Mouse (Mus musculus): ENCODE results near the gene 6030408B16Rik. TPM values are rescaled to one million over a fixed set of nuclear protein-coding genes. Genes with fewer than 3 reads are reported as not detected.

Gene 6030408B16Rik
- polyA plus RNA-seq, 1 experiment from 2014 or later: 0.28 TPM

- H3K9me3 ChIP-seq: no peaks in the 10 kb centered on the region
- no peak overlapping the region for H3K27ac ChIP-seq
- H3K36me3 ChIP-seq (replicated peaks): peaks cover 6% of the 10 kb centered on the region; the same call in 1 of the 2 replicates
- H3K4me2 ChIP-seq: no peak overlapping the region
- peaks cover 9% of the 10 kb centered on the region for H3K4me1 ChIP-seq
- no peak overlapping the region for H3K4me3 ChIP-seq
- WGBS: 84% methylated on average over 3 of the region's 3 CpGs
- H3K27me3 ChIP-seq (replicated peaks): peaks cover 20% of the 10 kb centered on the region
- no peak for ATAC-seq (replicated peaks)
- H3K9ac ChIP-seq: no peak overlapping the region
Observed at GRCm38 (mm10) chr15:101271107-101271506, 21.9 kb upstream of the 6030408B16Rik start.

GRCm38 (mm10) chr15:101271513-101271912 lies 21.5 kb upstream of the 6030408B16Rik start:
- Histone ChIP-seq H3K27ac (no peak overlapping the region), H3K9me3 (no peaks in the 10 kb centered on the region), H3K4me3 (no peak overlapping the region), H3K4me2 (no peak overlapping the region), H3K9ac (no peak overlapping the region), H3K4me1 (peaks cover 6% of the 10 kb centered on the region), H3K27me3 (replicated peaks) (peaks cover 16% of the 10 kb centered on the region), H3K36me3 (replicated peaks) (peaks cover 6% of the 10 kb centered on the region; the same call in 1 of the 2 replicates)
- WGBS: 84% methylated on average over 15 of the region's 15 CpGs
- ATAC-seq (replicated peaks): no peak

GRCm38 (mm10) chr15:101274380-101274779 lies 18.6 kb upstream of the 6030408B16Rik start:
- Histone ChIP-seq H3K36me3 (replicated peaks) (peaks cover 6% of the 10 kb centered on the region; the same call in 1 of the 2 replicates), H3K4me2 (no peak overlapping the region), H3K27me3 (replicated peaks) (no peaks in the 10 kb centered on the region), H3K9me3 (no peaks in the 10 kb centered on the region), H3K4me1 (0 out of 2 replicates have a peak, but pooled peaks cover 3% of the 10 kb centered on the region), H3K27ac (no peak overlapping the region), H3K4me3 (no peak overlapping the region), H3K9ac (no peak overlapping the region)
- no peak for ATAC-seq (replicated peaks)
- WGBS: 84% methylated on average over 6 of the region's 6 CpGs

- Histone ChIP-seq H3K36me3 (replicated peaks) (peaks cover 6% of the 10 kb centered on the region; the same call in 1 of the 2 replicates), H3K27ac (no peak overlapping the region), H3K9ac (no peak overlapping the region), H3K4me3 (no peak overlapping the region), H3K4me1 (0 out of 2 replicates have a peak, but pooled peaks cover 3% of the 10 kb centered on the region), H3K9me3 (no peaks in the 10 kb centered on the region), H3K27me3 (replicated peaks) (no peaks in the 10 kb centered on the region), H3K4me2 (no peak overlapping the region)
- peak; percentile 50; the same call in 1 of the 2 replicates for ATAC-seq (replicated peaks)
- 11% methylated on average over 11 of the region's 11 CpGs for WGBS
Observed at GRCm38 (mm10) chr15:101277351-101277899, 15.6 kb upstream of the 6030408B16Rik start.

GRCm38 (mm10) chr15:101278589-101278988 lies 14.4 kb upstream of the 6030408B16Rik start:
- no peak overlapping the region for H3K4me3 ChIP-seq
- 56% methylated on average over 5 of the region's 5 CpGs for WGBS
- no peak for ATAC-seq (replicated peaks)
- no peak overlapping the region for H3K27ac ChIP-seq
- peaks cover 10% of the 10 kb centered on the region; the same call in 1 of the 2 replicates for H3K4me1 ChIP-seq
- H3K9ac ChIP-seq: no peak overlapping the region
- H3K27me3 ChIP-seq (replicated peaks): no peaks in the 10 kb centered on the region
- H3K36me3 ChIP-seq (replicated peaks): no peaks in the 10 kb centered on the region
- H3K9me3 ChIP-seq: no peaks in the 10 kb centered on the region
- no peak overlapping the region for H3K4me2 ChIP-seq

GRCm38 (mm10) chr15:101279430-101279999 lies 13.5 kb upstream of the 6030408B16Rik start:
- H3K9me3 ChIP-seq: no peaks in the 10 kb centered on the region
- peaks cover 11% of the 10 kb centered on the region; the same call in 1 of the 2 replicates for H3K4me1 ChIP-seq
- H3K4me3 ChIP-seq: no peak overlapping the region
- no peaks in the 10 kb centered on the region for H3K36me3 ChIP-seq (replicated peaks)
- no peak overlapping the region for H3K4me2 ChIP-seq
- no peaks in the 10 kb centered on the region for H3K27me3 ChIP-seq (replicated peaks)
- 67% methylated on average over 12 of the region's 12 CpGs for WGBS
- no peak for ATAC-seq (replicated peaks)
- H3K27ac ChIP-seq: no peak overlapping the region
- H3K9ac ChIP-seq: no peak overlapping the region

GRCm38 (mm10) chr15:101282471-101282870 lies 10.5 kb upstream of the 6030408B16Rik start:
- Histone ChIP-seq H3K36me3 (replicated peaks) (peaks cover 4% of the 10 kb centered on the region; the same call in 1 of the 2 replicates), H3K9ac (no peak overlapping the region), H3K4me2 (no peak overlapping the region), H3K4me3 (no peak overlapping the region), H3K9me3 (no peaks in the 10 kb centered on the region), H3K4me1 (peaks cover 23% of the 10 kb centered on the region), H3K27ac (no peak overlapping the region), H3K27me3 (replicated peaks) (no peaks in the 10 kb centered on the region)
- WGBS: 76% methylated on average over 5 of the region's 5 CpGs
- no peak for ATAC-seq (replicated peaks)

- peak overlapping the region; percentile 63 for H3K27ac ChIP-seq
- peaks cover 22% of the 10 kb centered on the region for H3K4me1 ChIP-seq
- H3K4me3 ChIP-seq: peak overlapping the region; percentile 82
- no peaks in the 10 kb centered on the region for H3K9me3 ChIP-seq
- peaks cover 8% of the 10 kb centered on the region; the same call in 1 of the 2 replicates for H3K36me3 ChIP-seq (replicated peaks)
- H3K4me2 ChIP-seq: peak overlapping the region; percentile 74
- WGBS: under 1% methylated on average over 26 of the region's 26 CpGs
- H3K9ac ChIP-seq: peak overlapping the region; percentile 79
- H3K27me3 ChIP-seq (replicated peaks): no peaks in the 10 kb centered on the region
- peak; percentile 54 for ATAC-seq (replicated peaks)
Observed at GRCm38 (mm10) chr15:101283183-101283910, 9.7 kb upstream of the 6030408B16Rik start.

GRCm38 (mm10) chr15:101283911-101284750 lies 8.9 kb upstream of the 6030408B16Rik start, which contains the start of gene Atg101:
Atg101 (plus strand) TSS chr15:101284272.
- peak within 1 kb of the TSS; percentile 74 for H3K4me2 ChIP-seq
- ATAC-seq (replicated peaks): peak; percentile 96
- H3K4me3 ChIP-seq: peak within 1 kb of the TSS; percentile 82
- H3K9me3 ChIP-seq: no peaks in the 10 kb centered on the region
- peaks cover 22% of the 10 kb centered on the region for H3K4me1 ChIP-seq
- H3K9ac ChIP-seq: peak within 1 kb of the TSS; percentile 79
- no peaks in the 10 kb centered on the region for H3K27me3 ChIP-seq (replicated peaks)
- peak within 1 kb of the TSS; percentile 76 for H3K27ac ChIP-seq
- WGBS: under 1% methylated on average over 61 of the region's 61 CpGs
- H3K36me3 ChIP-seq (replicated peaks): peaks cover 14% of the 10 kb centered on the region; the same call in 1 of the 2 replicates

GRCm38 (mm10) chr15:101286129-101286770 lies 6.8 kb upstream of the 6030408B16Rik start:
- Histone ChIP-seq H3K4me3 (no peak overlapping the region), H3K27ac (no peak overlapping the region), H3K27me3 (replicated peaks) (no peaks in the 10 kb centered on the region), H3K9me3 (no peaks in the 10 kb centered on the region), H3K4me1 (peaks cover 22% of the 10 kb centered on the region), H3K36me3 (replicated peaks) (peaks cover 31% of the 10 kb centered on the region), H3K4me2 (no peak overlapping the region), H3K9ac (no peak overlapping the region)
- WGBS: 65% methylated on average over 9 of the region's 9 CpGs
- no peak for ATAC-seq (replicated peaks)

- Histone ChIP-seq H3K4me2 (no peak overlapping the region), H3K9ac (no peak overlapping the region), H3K27ac (no peak overlapping the region), H3K9me3 (no peaks in the 10 kb centered on the region), H3K27me3 (replicated peaks) (no peaks in the 10 kb centered on the region), H3K4me1 (peaks cover 22% of the 10 kb centered on the region), H3K4me3 (no peak overlapping the region), H3K36me3 (replicated peaks) (peaks cover 37% of the 10 kb centered on the region)
- whole genome bisulfite sequencing: 92% methylated on average over 6 of the region's 6 CpGs
- ATAC-seq (replicated peaks): no peak
Observed at GRCm38 (mm10) chr15:101287361-101287760, 5.7 kb upstream of the 6030408B16Rik start.

Measured in midbrain, embryonic 15.5 days (tissue).